Mouse (Mus musculus) lung, postnatal 0 days (tissue): Measurements from ENCODE around the gene Mtg2. TPM values are rescaled to one million over a fixed set of nuclear protein-coding genes. Genes with fewer than 3 reads are reported as not detected.
A peak's percentile ranks its signal among the peaks of the same experiment; 100 is the strongest.

Experiments used
- ATAC-seq: fragments of 200-750 bp; cut with Nextera tagmentation; 2 replicates; pipeline ENCODE4 v1.8.0; 2017; ENCODE audit warnings: moderate library complexity
- DNase-seq: peaks from one replicate; pipeline ENCODE4 v3.0.0-alpha.2; 2016; ENCODE audit warnings: low spot score
- H3K27ac ChIP-seq: fragments of 300-500 bp; sonication (generic); 2 replicates; pipeline ENCODE4 v1.5.1; 2014; ENCODE audit warnings: antibody characterized with exemption, mild to moderate bottlenecking, low read length, mixed read lengths
- H3K27me3 ChIP-seq: fragments of 300-500 bp; sonication (generic); replicated peaks from 2 replicates; pipeline ENCODE4 v1.6.1; 2014; ENCODE audit warnings: low read length, mixed read lengths; ENCODE audit not compliant: insufficient read depth
- H3K36me3 ChIP-seq: fragments of 300-500 bp; sonication (generic); 2 replicates; pipeline ENCODE4 v1.6.1; 2014; ENCODE audit warnings: low read length, mixed read lengths; ENCODE audit not compliant: insufficient read depth
- H3K4me1 ChIP-seq: fragments of 300-500 bp; sonication (generic); 2 replicates; pipeline ENCODE4 v1.6.1; 2014; ENCODE audit warnings: antibody characterized with exemption, low read depth, low read length, mixed read lengths; ENCODE audit not compliant: insufficient read depth
- H3K4me2 ChIP-seq: fragments of 300-500 bp; sonication (generic); replicated peaks from 2 replicates; pipeline ENCODE4 v1.6.1; 2014; ENCODE audit warnings: low read depth, mild to moderate bottlenecking, low read length, moderate library complexity, mixed read lengths
- H3K4me3 ChIP-seq: fragments of 300-500 bp; sonication (generic); 2 replicates; pipeline ENCODE4 v1.5.1; 2014; ENCODE audit warnings: low read depth, low read length
- H3K9ac ChIP-seq: fragments of 300-500 bp; sonication (generic); replicated peaks from 2 replicates; pipeline ENCODE4 v1.6.1; 2014; ENCODE audit warnings: low read depth, mild to moderate bottlenecking
- H3K9me3 ChIP-seq: fragments of 300-500 bp; sonication (generic); 2 replicates; pipeline ENCODE4 v1.6.1; 2016; ENCODE audit warnings: low read length, mixed read lengths
- CTCF ChIP-seq: IDR thresholded peaks from 2 replicates; pipeline ENCODE4 v1.5.1; 2016; ENCODE audit warnings: antibody characterized with exemption, mild to moderate bottlenecking
- EP300 ChIP-seq: IDR thresholded peaks from 2 replicates; pipeline ENCODE4 v1.6.1; 2016; ENCODE audit warnings: antibody characterized with exemption, mild to moderate bottlenecking, control low read depth
- WGBS: fragments of 180-500 bp; shearing (Covaris S2); extraction: QIAGEN DNeasy Blood & Tissue Kit; methylation state at CpG from one replicate; pipeline ENCODE4 v1.1.7; 2014; 5-methylcytosine and 5-hydroxymethylcytosine counted together
- polyA plus RNA-seq: library from polyadenylated mRNA; unstranded; fragments of >200 nt; fragmentation: Nextera tagmentation; extraction: Ambion mirVana; gene quantifications from 2 replicates; pipeline ENCODE4 v1.2.1, GENCODE M21; 2015

Gene Mtg2
- polyA plus RNA-seq, 1 experiment from 2014 or later, result 18.7 TPM

GRCm38 (mm10) chr2:180041577-180042255 is 28.7 kb upstream of the Mtg2 start:
- no peak for TF ChIP-seq EP300
- TF ChIP-seq CTCF, result no peak
- ATAC-seq (peak; percentile 26), DNase-seq (peak; percentile 58)
- no peaks in the 10 kb centered on the region for H3K27me3 ChIP-seq
- H3K9me3 ChIP-seq, result no peaks in the 10 kb centered on the region
- H3K36me3 ChIP-seq, result peaks cover 7% of the 10 kb centered on the region; the same call in 1 of the 2 replicates
- peak overlapping the region; percentile 99 for H3K4me2 ChIP-seq
- peak overlapping the region; percentile 95 for H3K4me3 ChIP-seq
- peaks cover 5% of the 10 kb centered on the region; the same call in 1 of the 2 replicates for H3K4me1 ChIP-seq
- peak overlapping the region; percentile 91 for H3K27ac ChIP-seq
- under 1% methylated on average over 64 of the region's 66 CpGs for WGBS
- peak overlapping the region; percentile 87 for H3K9ac ChIP-seq

- Histone ChIP-seq H3K9ac (peak within 1 kb of the TSS; percentile 87), H3K4me1 (peaks cover 5% of the 10 kb centered on the region; the same call in 1 of the 2 replicates), H3K9me3 (no peaks in the 10 kb centered on the region), H3K4me3 (peak within 1 kb of the TSS; percentile 95), H3K27ac (peak within 1 kb of the TSS; percentile 91), H3K36me3 (peaks cover under 1% of the 10 kb centered on the region; the same call in 1 of the 2 replicates), H3K27me3 (no peaks in the 10 kb centered on the region), H3K4me2 (peak within 1 kb of the TSS; percentile 99)
- ATAC-seq (peak; percentile 97), DNase-seq (peak; percentile 96)
- WGBS, result under 1% methylated on average over 51 of the region's 78 CpGs
- TF ChIP-seq CTCF, result peak; percentile 54
- TF ChIP-seq EP300, result no peak
Measured at GRCm38 (mm10) chr2:180042256-180042857, 28.0 kb upstream of the Mtg2 start, which contains the start of the genes Psma7 and Ss18l1. Gene Psma7 (minus strand): TSS chr2:180042433. Gene Ss18l1 (plus strand): TSS chr2:180042509.

GRCm38 (mm10) chr2:180042858-180043515 is 27.4 kb upstream of the Mtg2 start:
- TF ChIP-seq EP300 (no peak), CTCF (no peak)
- Histone ChIP-seq H3K9ac (peak overlapping the region; percentile 87), H3K27me3 (no peaks in the 10 kb centered on the region), H3K4me3 (peak overlapping the region; percentile 95), H3K4me2 (peak overlapping the region; percentile 99), H3K4me1 (peaks cover 7% of the 10 kb centered on the region), H3K27ac (peak overlapping the region; percentile 91), H3K9me3 (no peaks in the 10 kb centered on the region), H3K36me3 (no peaks in the 10 kb centered on the region)
- DNase-seq, result peak; percentile 74
- ATAC-seq, result peak; percentile 67
- 2% methylated on average over 35 of the region's 66 CpGs for WGBS

- WGBS, result 35% methylated on average over 4 of the region's 4 CpGs
- Histone ChIP-seq H3K27ac (no peak overlapping the region), H3K36me3 (no peaks in the 10 kb centered on the region), H3K27me3 (no peaks in the 10 kb centered on the region), H3K4me1 (peaks cover 8% of the 10 kb centered on the region), H3K9me3 (no peaks in the 10 kb centered on the region), H3K4me3 (no peak overlapping the region), H3K4me2 (no peak overlapping the region), H3K9ac (no peak overlapping the region)
- DNase-seq (peak; percentile 79), ATAC-seq (no peak)
- TF ChIP-seq CTCF, result peak; percentile 83
- no peak for TF ChIP-seq EP300
Measured at GRCm38 (mm10) chr2:180045283-180045682, 25.1 kb upstream of the Mtg2 start.

GRCm38 (mm10) chr2:180047580-180047979 is 22.8 kb upstream of the Mtg2 start:
- Histone ChIP-seq H3K4me1 (peaks cover 3% of the 10 kb centered on the region; the same call in 1 of the 2 replicates), H3K4me2 (no peak overlapping the region), H3K36me3 (no peaks in the 10 kb centered on the region), H3K9me3 (no peaks in the 10 kb centered on the region), H3K4me3 (no peak overlapping the region), H3K9ac (no peak overlapping the region), H3K27ac (no peak overlapping the region), H3K27me3 (no peaks in the 10 kb centered on the region)
- ATAC-seq (peak; percentile 39; the same call in 1 of the 2 replicates), DNase-seq (peak; percentile 52)
- TF ChIP-seq EP300, result no peak
- no peak for TF ChIP-seq CTCF
- WGBS, result 53% methylated on average over 3 of the region's 3 CpGs
